Mouse (Mus musculus) kidney, adult 2 months (tissue): ENCODE data around the gene Ralgds.

ENCODE experiments used
- CTCF ChIP-seq: fragments of 200-500 bp; conservative IDR thresholded peaks from 2 replicates; pipeline ENCODE4 v1.5.1; 2011; ENCODE audit warnings: low read depth, mild to moderate bottlenecking, control low read depth, low read length, moderate library complexity, mixed read lengths; ENCODE audit not compliant: insufficient read depth, insufficient read length
- POLR2A ChIP-seq: fragments of 200-500 bp; IDR thresholded peaks from one replicate; pipeline ENCODE4 v1.6.1; 2011; ENCODE audit warnings: low read depth, low read length, control low read depth

DNA sequence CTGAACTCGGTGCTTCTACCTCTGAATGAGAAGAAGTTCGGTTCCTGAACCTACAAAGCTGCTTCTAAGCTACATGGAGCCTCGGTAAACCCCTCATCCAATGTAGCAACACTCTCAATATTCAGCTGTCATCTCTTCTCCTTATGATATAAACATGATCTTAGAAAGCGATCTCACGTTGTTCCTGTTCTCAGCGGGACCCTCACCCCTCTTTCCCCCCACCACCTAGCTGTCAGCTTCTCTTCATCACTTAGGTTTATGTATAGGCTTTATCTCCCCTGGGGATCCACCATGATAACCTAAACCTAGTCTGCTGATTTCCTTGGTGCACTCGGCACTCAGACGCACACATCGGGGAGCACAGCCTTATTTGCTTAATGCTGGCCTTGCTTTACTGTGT, 70.7 kb downstream of the Ralgds start, which contains the start of gene Gtf3c5:
- TF ChIP-seq CTCF (no peak), POLR2A (no peak)
